Mouse (Mus musculus): ENCODE measurements around the gene Cplx1. TPM values are rescaled to one million over a fixed set of nuclear protein-coding genes. Genes with fewer than 3 reads are reported as not detected.

Cplx1 gene
- not detected for polyA plus RNA-seq (2014; fragmentation: Illumina TruSeq; extraction: RNeasy Lipid Tissue Mini Kit (QIAGEN cat#74804); ENCODE audit: insufficient read depth, low read depth, low replicate concordance)

DNA sequence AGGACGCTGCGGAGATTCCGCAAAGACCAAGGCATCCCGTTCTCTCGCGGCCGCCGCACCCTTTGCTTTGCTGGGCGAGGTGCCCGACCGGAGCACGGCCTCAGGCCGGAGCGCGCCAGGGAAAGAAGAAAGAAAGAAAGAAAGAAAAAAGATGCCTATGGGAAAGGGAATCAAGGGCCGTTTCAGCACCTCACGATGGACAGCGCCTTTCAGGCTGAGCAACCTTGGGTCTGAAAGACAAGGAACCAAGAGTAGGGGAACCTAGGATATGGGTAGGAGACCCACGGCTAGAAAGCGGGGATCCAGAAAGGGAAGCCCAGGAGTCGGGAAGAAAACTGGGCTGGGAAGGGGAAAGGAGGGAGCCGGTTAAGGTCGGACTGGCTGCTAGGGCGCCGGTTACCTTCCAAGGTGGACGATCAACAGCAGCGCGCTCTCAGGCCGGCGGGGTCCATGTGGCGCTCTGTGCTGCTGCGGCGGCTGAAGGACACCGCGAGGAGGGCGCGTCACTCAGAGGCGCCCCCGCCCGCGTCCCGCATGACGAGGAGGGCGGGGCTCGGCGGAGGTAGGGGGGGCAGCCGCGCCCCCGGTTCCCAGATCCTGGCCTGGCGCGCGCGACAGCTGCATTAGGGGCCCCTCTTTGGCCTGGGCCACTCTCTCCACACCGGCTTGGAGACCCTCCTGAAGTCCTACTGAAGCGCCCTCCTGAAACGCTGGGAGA is at the start of gene Cplx1:
Gene Cplx1, minus strand, starts transcription at position 536 of the 718 bp plus-strand sequence.

Other genes with a start within 250 kb of the Cplx1 start
- gene Pigg, start 237.4 kb downstream of the Cplx1 start, polyA plus RNA-seq (2014; fragmentation: Illumina TruSeq; extraction: RNeasy Lipid Tissue Mini Kit (QIAGEN cat#74804); ENCODE audit: insufficient read depth, low read depth, low replicate concordance), result 4.5 TPM
- gene Gm42517, start 182.1 kb downstream of the Cplx1 start, polyA plus RNA-seq (2014; fragmentation: Illumina TruSeq; extraction: RNeasy Lipid Tissue Mini Kit (QIAGEN cat#74804); ENCODE audit: insufficient read depth, low read depth, low replicate concordance), result 0.82 TPM
- not detected for gene Pde6b, start 161.6 kb downstream of the Cplx1 start, polyA plus RNA-seq (2014; fragmentation: Illumina TruSeq; extraction: RNeasy Lipid Tissue Mini Kit (QIAGEN cat#74804); ENCODE audit: insufficient read depth, low read depth, low replicate concordance)
- gene Atp5k, start 115.6 kb downstream of the Cplx1 start, polyA plus RNA-seq (2014; fragmentation: Illumina TruSeq; extraction: RNeasy Lipid Tissue Mini Kit (QIAGEN cat#74804); ENCODE audit: insufficient read depth, low read depth, low replicate concordance), result 553 TPM
- 2.9 TPM for gene Mfsd7a, start 101.1 kb downstream of the Cplx1 start, polyA plus RNA-seq (2014; fragmentation: Illumina TruSeq; extraction: RNeasy Lipid Tissue Mini Kit (QIAGEN cat#74804); ENCODE audit: insufficient read depth, low read depth, low replicate concordance)
- 6.4 TPM for gene Pcgf3, start 88.8 kb downstream of the Cplx1 start, polyA plus RNA-seq (2014; fragmentation: Illumina TruSeq; extraction: RNeasy Lipid Tissue Mini Kit (QIAGEN cat#74804); ENCODE audit: insufficient read depth, low read depth, low replicate concordance)
- 33.9 TPM for gene Gak, start 79.7 kb upstream of the Cplx1 start, polyA plus RNA-seq (2014; fragmentation: Illumina TruSeq; extraction: RNeasy Lipid Tissue Mini Kit (QIAGEN cat#74804); ENCODE audit: insufficient read depth, low read depth, low replicate concordance)
- 11.5 TPM for gene Tmem175, start 79.7 kb upstream of the Cplx1 start, polyA plus RNA-seq (2014; fragmentation: Illumina TruSeq; extraction: RNeasy Lipid Tissue Mini Kit (QIAGEN cat#74804); ENCODE audit: insufficient read depth, low read depth, low replicate concordance)
- 6.7 TPM for gene Idua, start 110.3 kb upstream of the Cplx1 start, polyA plus RNA-seq (2014; fragmentation: Illumina TruSeq; extraction: RNeasy Lipid Tissue Mini Kit (QIAGEN cat#74804); ENCODE audit: insufficient read depth, low read depth, low replicate concordance)
- gene Dgkq, start 119.6 kb upstream of the Cplx1 start, polyA plus RNA-seq (2014; fragmentation: Illumina TruSeq; extraction: RNeasy Lipid Tissue Mini Kit (QIAGEN cat#74804); ENCODE audit: insufficient read depth, low read depth, low replicate concordance), result 4.6 TPM
- not detected for gene Slc26a1, start 125.5 kb upstream of the Cplx1 start, polyA plus RNA-seq (2014; fragmentation: Illumina TruSeq; extraction: RNeasy Lipid Tissue Mini Kit (QIAGEN cat#74804); ENCODE audit: insufficient read depth, low read depth, low replicate concordance)
- 16.8 TPM for gene Fgfrl1, start 142.4 kb upstream of the Cplx1 start, polyA plus RNA-seq (2014; fragmentation: Illumina TruSeq; extraction: RNeasy Lipid Tissue Mini Kit (QIAGEN cat#74804); ENCODE audit: insufficient read depth, low read depth, low replicate concordance)
- gene Rnf212, start 225.0 kb upstream of the Cplx1 start, polyA plus RNA-seq (2014; fragmentation: Illumina TruSeq; extraction: RNeasy Lipid Tissue Mini Kit (QIAGEN cat#74804); ENCODE audit: insufficient read depth, low read depth, low replicate concordance), result not detected
- not detected for gene Tmed11, start 245.3 kb upstream of the Cplx1 start, polyA plus RNA-seq (2014; fragmentation: Illumina TruSeq; extraction: RNeasy Lipid Tissue Mini Kit (QIAGEN cat#74804); ENCODE audit: insufficient read depth, low read depth, low replicate concordance)